Mouse (Mus musculus) neural tube, embryonic 12.5 days (tissue): ENCODE measurements around the gene Psma4. TPM values are rescaled to one million over a fixed set of nuclear protein-coding genes. Genes with fewer than 3 reads are reported as not detected.

Experiments
- ATAC-seq: fragments of 200-750 bp; cut with Nextera tagmentation; 2 replicates; pipeline ENCODE4 v1.8.0; 2017; ENCODE audit warnings: low read depth, mild to moderate bottlenecking, moderate TSS enrichment, moderate library complexity; ENCODE audit not compliant: low FRiP score
- H3K27ac ChIP-seq: fragments of 300-500 bp; sonication (generic); 2 replicates; pipeline ENCODE4 v1.5.1; 2016
- H3K27me3 ChIP-seq: fragments of 300-500 bp; sonication (generic); replicated peaks from 2 replicates; pipeline ENCODE4 v1.6.1; 2016; ENCODE audit warnings: mild to moderate bottlenecking
- H3K36me3 ChIP-seq: fragments of 300-500 bp; sonication (generic); 2 replicates; pipeline ENCODE4 v1.6.1; 2016; ENCODE audit warnings: mild to moderate bottlenecking
- H3K4me1 ChIP-seq: fragments of 300-500 bp; sonication (generic); 2 replicates; pipeline ENCODE4 v1.6.1; 2016
- H3K4me2 ChIP-seq: fragments of 300-500 bp; sonication (generic); replicated peaks from 2 replicates; pipeline ENCODE4 v1.6.1; 2016; ENCODE audit warnings: mild to moderate bottlenecking
- H3K4me3 ChIP-seq: fragments of 300-500 bp; sonication (generic); 2 replicates; pipeline ENCODE4 v1.5.1; 2016
- H3K9ac ChIP-seq: fragments of 300-500 bp; sonication (generic); 2 replicates; pipeline ENCODE4 v1.6.1; 2016; ENCODE audit warnings: mild to moderate bottlenecking
- H3K9me3 ChIP-seq: fragments of 300-500 bp; sonication (generic); 2 replicates; pipeline ENCODE4 v1.6.1; 2016; ENCODE audit warnings: mild to moderate bottlenecking
- WGBS: fragments of 180-500 bp; shearing (Covaris S2); methylation state at CpG from one replicate; pipeline ENCODE4 v1.1.7; 2016; 5-methylcytosine and 5-hydroxymethylcytosine counted together
- polyA plus RNA-seq: library from polyadenylated mRNA; unstranded; fragments of >200 nt; fragmentation: Nextera tagmentation; extraction: Ambion mirVana; gene quantifications from 2 replicates; pipeline ENCODE4 v1.2.1, GENCODE M21; 2016

Psma4 gene
- polyA plus RNA-seq, 1 experiment from 2014 or later: 282 TPM

GRCm38 (mm10) chr9:54995645-54996044 is 45.1 kb downstream of the Psma4 start:
- Histone ChIP-seq H3K27ac (no peak overlapping the region), H3K4me2 (no peak overlapping the region), H3K9me3 (no peaks in the 10 kb centered on the region), H3K9ac (no peak overlapping the region), H3K27me3 (no peaks in the 10 kb centered on the region), H3K4me3 (no peak overlapping the region), H3K36me3 (no peaks in the 10 kb centered on the region), H3K4me1 (no peaks in the 10 kb centered on the region)
- 92% methylated on average over 3 of the region's 3 CpGs for WGBS
- no peak for ATAC-seq

- no peaks in the 10 kb centered on the region for H3K36me3 ChIP-seq
Measured at GRCm38 (mm10) chr9:55003609-55004008, 53.0 kb downstream of the Psma4 start.

More at GRCm38 (mm10) chr9:55003609-55004008, 53.0 kb downstream of the Psma4 start:
- Histone ChIP-seq H3K9ac (no peak overlapping the region), H3K27me3 (no peaks in the 10 kb centered on the region), H3K4me1 (peaks cover 4% of the 10 kb centered on the region; the same call in 1 of the 2 replicates), H3K9me3 (no peaks in the 10 kb centered on the region), H3K4me3 (no peak overlapping the region), H3K4me2 (no peak overlapping the region), H3K27ac (no peak overlapping the region)
- no peak for ATAC-seq
- WGBS: 74% methylated on average over 4 of the region's 4 CpGs

Other genes with a start within 250 kb of the Psma4 start
- 114 TPM in 2 replicates for gene Wdr61, start 216.3 kb upstream of the Psma4 start, polyA plus RNA-seq
- gene Crabp1, start 186.0 kb upstream of the Psma4 start, polyA plus RNA-seq: 644 and 768 TPM in 2 replicates
- gene Ireb2, start 87.0 kb upstream of the Psma4 start, polyA plus RNA-seq: 59.6 and 64.5 TPM in 2 replicates
- 4.1 and 4.4 TPM in 2 replicates for gene Hykk, start 33.5 kb upstream of the Psma4 start, polyA plus RNA-seq
- gene AY074887, start 208 bp downstream of the Psma4 start, polyA plus RNA-seq: 0.87 and 0.92 TPM in 2 replicates
- 6.3 and 6.8 TPM in 2 replicates for gene Chrna5, start 30.1 kb downstream of the Psma4 start, polyA plus RNA-seq
- gene Chrna3, start 75.8 kb downstream of the Psma4 start, polyA plus RNA-seq: 29.9 and 30.7 TPM in 2 replicates
- gene Chrnb4, start 98.0 kb downstream of the Psma4 start, polyA plus RNA-seq: 2.7 and 3.7 TPM in 2 replicates
- 52.7 and 54.5 TPM in 2 replicates for gene Ube2q2, start 198.1 kb downstream of the Psma4 start, polyA plus RNA-seq